Mouse (Mus musculus): Measurements from ENCODE around the gene D3Ertd254e. TPM values are rescaled to one million over a fixed set of nuclear protein-coding genes. Genes with fewer than 3 reads are reported as not detected.
A peak's percentile ranks its signal among the peaks of the same experiment; 100 is the strongest.

Gene D3Ertd254e
- total and polyA plus RNA-seq, 3 experiments, result 3.7 to 29.6 (median 5.4) TPM

DNA sequence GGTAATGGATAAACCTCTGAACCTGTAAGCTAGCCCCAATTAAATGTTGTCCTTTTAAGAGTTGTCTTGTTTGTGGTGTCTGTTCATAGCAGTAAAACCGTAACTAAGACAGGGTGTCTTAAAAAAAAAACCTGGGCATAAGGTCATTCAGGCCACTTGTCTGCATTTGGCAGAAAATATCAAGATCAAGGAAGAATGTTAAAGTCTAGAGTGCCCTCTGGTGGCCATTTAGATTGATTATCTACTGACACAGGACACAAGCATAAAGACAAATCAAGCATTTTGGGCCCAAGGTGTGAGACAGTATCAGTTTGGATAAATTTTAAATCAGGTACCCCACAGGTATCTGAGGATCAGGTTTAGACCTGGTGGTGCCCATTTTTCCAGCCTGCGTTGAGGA is 13.3 kb upstream of the D3Ertd254e start:
- H3K4me1 ChIP-seq (ENCODE audit: control insufficient read depth in 1 of 2, insufficient read depth in 2 of 2, low read length in 2 of 2), result no peaks in the 10 kb centered on the region
- H3K9me3 ChIP-seq (replicated peaks; ENCODE audit: insufficient read depth, low read length), result no peaks in the 10 kb centered on the region
- DNase-seq (ENCODE audit: low read depth, low spot score), result peak; percentile 69
- H3K9ac ChIP-seq (ENCODE audit: control insufficient read depth, low read depth, low read length, poor library complexity, severe bottlenecking), result no peak overlapping the region
- no peaks in the 10 kb centered on the region for H3K27me3 ChIP-seq (ENCODE audit: control insufficient read depth in 1 of 2, insufficient read depth in 2 of 2, low read length in 2 of 2)
- H3K4me3 ChIP-seq (ENCODE audit: control insufficient read depth in 1 of 2, insufficient read depth in 1 of 2, low read depth in 2 of 2, low read length in 2 of 2), result no peak overlapping the region
- no peaks in the 10 kb centered on the region for H3K36me3 ChIP-seq (ENCODE audit: control insufficient read depth in 1 of 2, insufficient read depth in 2 of 2, low read length in 2 of 2)
- no peaks in the 10 kb centered on the region for H3K79me2 ChIP-seq (ENCODE audit: control insufficient read depth, insufficient read depth, low read length, poor library complexity)
- H3K27ac ChIP-seq (ENCODE audit: control insufficient read depth, low read depth, low read length), result no peak overlapping the region
- TF ChIP-seq SMC3 (IDR thresholded peaks at IDR 0.05; ENCODE audit: low read depth, low read length) (peak; percentile 74), GATA1 (IDR thresholded peaks at IDR 0.05; ENCODE audit: low read depth, low read length) (peak; percentile 62), ELF1 (IDR thresholded peaks at IDR 0.05; ENCODE audit: low read depth, low read length) (no peak), MYC (IDR thresholded peaks at IDR 0.05; ENCODE audit: low read depth, low read length) (no peak), CHD2 (IDR thresholded peaks at IDR 0.05; ENCODE audit: low read length) (no peak), ZC3H11A (IDR thresholded peaks at IDR 0.05; ENCODE audit: low read depth, low read length) (peak; percentile 62), ZKSCAN1 (IDR thresholded peaks at IDR 0.05; ENCODE audit: low read depth, low read length) (no peak), CTCF (IDR thresholded peaks at IDR 0.05 in 2 of 3, conservative IDR thresholded peaks at IDR 0.05 in 1 of 3; ENCODE audit: control insufficient read depth in 1 of 3, insufficient read depth in 1 of 3, low read depth in 2 of 3, low read length in 3 of 3, poor library complexity in 1 of 3, severe bottlenecking in 1 of 3) (peak; percentile 19 to 72 (median 39); a peak in 5 of 6 replicates), POLR2AphosphoS2 (IDR thresholded peaks at IDR 0.05; ENCODE audit: low read length) (no peak), E2F4 (IDR thresholded peaks at IDR 0.05; ENCODE audit: borderline replicate concordance, low read depth, low read length) (no peak), RAD21 (IDR thresholded peaks at IDR 0.05; ENCODE audit: low read depth, low read length) (peak; percentile 76)

DNA sequence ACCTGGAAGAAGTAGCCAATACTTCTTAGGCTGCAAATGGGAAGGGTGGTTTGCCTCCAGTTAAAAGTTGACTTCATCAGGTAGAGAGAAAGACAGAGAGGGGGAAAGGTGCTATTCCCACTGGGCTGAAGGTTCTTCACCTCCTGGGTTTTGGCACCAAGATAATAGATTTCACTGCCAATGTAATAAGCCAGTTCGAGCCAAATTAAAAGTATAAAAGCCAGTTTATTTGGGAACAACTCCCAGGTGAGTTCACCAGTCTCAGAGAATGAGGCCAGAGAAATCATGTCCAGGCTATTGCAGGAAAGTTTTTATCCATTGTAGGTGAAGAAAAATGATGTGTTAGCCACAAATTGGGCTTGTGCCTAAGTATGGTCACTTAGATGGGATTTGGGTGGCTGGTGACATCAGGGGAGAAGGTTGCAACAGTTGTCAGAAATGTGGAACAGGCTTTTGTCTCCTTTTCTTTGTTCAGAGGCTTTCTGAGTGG is 12.6 kb upstream of the D3Ertd254e start:
- Histone ChIP-seq H3K79me2 (ENCODE audit: control insufficient read depth, insufficient read depth, low read length, poor library complexity) (no peaks in the 10 kb centered on the region), H3K27ac (ENCODE audit: control insufficient read depth, low read depth, low read length) (no peak overlapping the region), H3K27me3 (ENCODE audit: control insufficient read depth in 1 of 2, insufficient read depth in 2 of 2, low read length in 2 of 2) (no peaks in the 10 kb centered on the region), H3K36me3 (ENCODE audit: control insufficient read depth in 1 of 2, insufficient read depth in 2 of 2, low read length in 2 of 2) (no peaks in the 10 kb centered on the region), H3K4me1 (ENCODE audit: control insufficient read depth in 1 of 2, insufficient read depth in 2 of 2, low read length in 2 of 2) (no peaks in the 10 kb centered on the region), H3K4me3 (ENCODE audit: control insufficient read depth in 1 of 2, insufficient read depth in 1 of 2, low read depth in 2 of 2, low read length in 2 of 2) (no peak overlapping the region), H3K9ac (ENCODE audit: control insufficient read depth, low read depth, low read length, poor library complexity, severe bottlenecking) (no peak overlapping the region), H3K9me3 (replicated peaks; ENCODE audit: insufficient read depth, low read length) (no peaks in the 10 kb centered on the region)
- TF ChIP-seq POLR2AphosphoS2 (IDR thresholded peaks at IDR 0.05; ENCODE audit: low read length) (no peak), USF1 (IDR thresholded peaks at IDR 0.05; ENCODE audit: low read depth, low read length) (no peak), CTCF (IDR thresholded peaks at IDR 0.05 in 2 of 3, conservative IDR thresholded peaks at IDR 0.05 in 1 of 3; ENCODE audit: control insufficient read depth in 1 of 3, insufficient read depth in 1 of 3, low read depth in 2 of 3, low read length in 3 of 3, poor library complexity in 1 of 3, severe bottlenecking in 1 of 3) (no peak), ZMIZ1 (IDR thresholded peaks at IDR 0.05; ENCODE audit: low read depth, low read length) (no peak), MYC (IDR thresholded peaks at IDR 0.05; ENCODE audit: low read depth, low read length) (no peak), E2F4 (IDR thresholded peaks at IDR 0.05; ENCODE audit: borderline replicate concordance, low read depth, low read length) (no peak), NRF1 (IDR thresholded peaks at IDR 0.05; ENCODE audit: insufficient read depth, low read depth, low read length, poor library complexity, severe bottlenecking) (no peak), CHD2 (IDR thresholded peaks at IDR 0.05; ENCODE audit: low read length) (no peak), RAD21 (IDR thresholded peaks at IDR 0.05; ENCODE audit: low read depth, low read length) (no peak), RCOR1 (IDR thresholded peaks at IDR 0.05; ENCODE audit: low read depth, low read length) (no peak), GATA1 (IDR thresholded peaks at IDR 0.05; ENCODE audit: low read depth, low read length) (no peak), BHLHE40 (IDR thresholded peaks at IDR 0.05; ENCODE audit: borderline replicate concordance, low read depth, low read length) (no peak), GABPA (IDR thresholded peaks at IDR 0.05; ENCODE audit: low read depth, low read length) (no peak), POLR2A (IDR thresholded peaks at IDR 0.05; ENCODE audit: control insufficient read depth in 1 of 2, insufficient read depth in 1 of 2, low read depth in 1 of 2, low read length in 2 of 2, poor library complexity in 1 of 2) (no peak), KAT2A (conservative IDR thresholded peaks at IDR 0.05; ENCODE audit: low read depth, low read length) (no peak), ZNF384 (IDR thresholded peaks at IDR 0.05; ENCODE audit: low read depth, low read length) (no peak)
- no peak for DNase-seq (ENCODE audit: low read depth, low spot score)
